37 mouse cellular contexts compared by ENCODE assay signal in genomic region chr8:43295826-43296225, GRCm38 (mm10). TPM values are rescaled to one million over a fixed set of nuclear protein-coding genes. Genes with fewer than 3 reads are reported as not detected.
"Had no signal": no experiment of that assay in that cellular context is flagged by ENCODE, and none has a peak within 500 bp of the region (broad histone marks: within the 10 kb centered on the region; RNA-seq: fewer than 3 reads in every experiment).

No protein-coding gene starts in this region.

- H3K27me3 ChIP-seq: heart, embryonic 12.5 days; hindbrain, embryonic 13.5 days; hindbrain, embryonic 15.5 days; limb, embryonic 12.5 days; liver, embryonic 13.5 days; liver, embryonic 15.5 days had no signal

- H3K27ac ChIP-seq: heart, embryonic 10.5 days; hindbrain, embryonic 13.5 days; hindbrain, embryonic 15.5 days; hindbrain, postnatal 0 days; layer of hippocampus, adult 2 months; left cerebral cortex, adult 2 months; limb, embryonic 10.5 days; limb, embryonic 12.5 days; liver, embryonic 13.5 days; liver, embryonic 15.5 days had no signal

- ATAC-seq: hindbrain, postnatal 0 days; intestine, embryonic 16.5 days had no signal

- H3K36me3 ChIP-seq: heart, embryonic 10.5 days; heart, embryonic 12.5 days; hindbrain, embryonic 13.5 days; hindbrain, embryonic 15.5 days; limb, embryonic 10.5 days; limb, embryonic 12.5 days; liver, embryonic 13.5 days; liver, embryonic 15.5 days had no signal

- DNase-seq: gastrocnemius, postnatal 14 days; gastrocnemius, postnatal 36 days; heart, adult 18-20 months; heart, postnatal 10 days; kidney, adult 18-20 months; kidney, adult 8-10 months; kidney, postnatal 10 days; kidney, postnatal 4 days; liver; liver, embryonic 13.5 days had no signal

- H3K4me3 ChIP-seq: heart, embryonic 10.5 days; heart, embryonic 12.5 days; hindbrain, embryonic 13.5 days; hindbrain, embryonic 15.5 days; layer of hippocampus, adult 2 months; left cerebral cortex, adult 2 months; limb, embryonic 10.5 days; limb, embryonic 12.5 days; liver, embryonic 13.5 days; liver, embryonic 15.5 days had no signal

- H3K4me1 ChIP-seq: heart, embryonic 10.5 days; heart, embryonic 12.5 days; hindbrain, embryonic 13.5 days; hindbrain, embryonic 15.5 days; liver, embryonic 13.5 days; liver, embryonic 15.5 days had no signal

RNA-seq across cellular contexts. Expression of gene Zfp42, which starts 11.0 kb away (rescaled TPM):
- total RNA-seq: gastrocnemius, adult 18-20 months; gastrocnemius, adult 8-10 months; gastrocnemius, postnatal 14 days; gastrocnemius, postnatal 36 days; heart, adult 18-20 months; heart, adult 8-10 months; heart, postnatal 10 days; heart, postnatal 25 days; hematopoietic stem cell, adult 5-6 weeks; hindbrain, postnatal 0 days; layer of hippocampus, adult 2 months; layer of hippocampus, postnatal 10 days; layer of hippocampus, postnatal 25 days; left cerebral cortex, adult 2 months; left cerebral cortex, postnatal 14 days; left cerebral cortex, postnatal 36 days had no signal
- polyA plus RNA-seq: gonadal fat pad, adult 2 months; heart, embryonic 10.5 days; heart, embryonic 12.5 days; heart, embryonic 14.5 days; heart, embryonic 16.5 days; hindbrain, embryonic 11.5 days; hindbrain, embryonic 13.5 days; hindbrain, embryonic 15.5 days; hindbrain, postnatal 0 days; intestine, embryonic 16.5 days; kidney, embryonic 14.5 days; kidney, embryonic 16.5 days; liver, embryonic 11.5 days; liver, embryonic 13.5 days; liver, embryonic 15.5 days had no signal
